Mouse (Mus musculus): ENCODE results near the gene Gm49396.

- TF ChIP-seq CTCF (IDR thresholded peaks at IDR 0.05) (no peak), EP300 (IDR thresholded peaks at IDR 0.05) (no peak)
Measured at GRCm38 (mm10) chr7:30558656-30559442, 4.3 kb upstream of the Gm49396 start.
